Mouse (Mus musculus) macrophage (primary cell): ENCODE measurements around the gene Tmem135. TPM values are rescaled to one million over a fixed set of nuclear protein-coding genes. Genes with fewer than 3 reads are reported as not detected.
A peak's percentile ranks its signal among the peaks of the same experiment; 100 is the strongest.

ENCODE experiments used
- H3K27ac ChIP-seq: fragments of 350-480 bp; formaldehyde crosslinking; 2 replicates; pipeline ENCODE4 v1.9.0; 2021
- H3K36me3 ChIP-seq: fragments of 350-480 bp; formaldehyde crosslinking; 2 replicates; pipeline ENCODE4 v1.9.0; 2021; ENCODE audit errors: inconsistent target
- H3K4me3 ChIP-seq: fragments of 350-480 bp; formaldehyde crosslinking; 2 replicates; pipeline ENCODE4 v1.9.0; 2021; ENCODE audit errors: inconsistent target
- H3K79me2 ChIP-seq: fragments of 350-480 bp; formaldehyde crosslinking; 2 replicates; pipeline ENCODE4 v1.9.0; 2021; ENCODE audit errors: inconsistent target
- WGBS: methylation state at CpG from one replicate; pipeline ENCODE4 v1.1.7; 2026; ENCODE audit warnings: inconsistent platforms; ENCODE audit not compliant: missing documents; 5-methylcytosine and 5-hydroxymethylcytosine counted together
- polyA plus RNA-seq: library from polyadenylated mRNA; stranded (reverse); fragments of 250-400 nt; gene quantifications from 3 replicates; pipeline ENCODE4 v1.2.4, GENCODE M21; 2018; ENCODE audit warnings: inconsistent platforms

Gene Tmem135
- polyA plus RNA-seq, 1 experiment from 2014 or later = 30.4 TPM

DNA sequence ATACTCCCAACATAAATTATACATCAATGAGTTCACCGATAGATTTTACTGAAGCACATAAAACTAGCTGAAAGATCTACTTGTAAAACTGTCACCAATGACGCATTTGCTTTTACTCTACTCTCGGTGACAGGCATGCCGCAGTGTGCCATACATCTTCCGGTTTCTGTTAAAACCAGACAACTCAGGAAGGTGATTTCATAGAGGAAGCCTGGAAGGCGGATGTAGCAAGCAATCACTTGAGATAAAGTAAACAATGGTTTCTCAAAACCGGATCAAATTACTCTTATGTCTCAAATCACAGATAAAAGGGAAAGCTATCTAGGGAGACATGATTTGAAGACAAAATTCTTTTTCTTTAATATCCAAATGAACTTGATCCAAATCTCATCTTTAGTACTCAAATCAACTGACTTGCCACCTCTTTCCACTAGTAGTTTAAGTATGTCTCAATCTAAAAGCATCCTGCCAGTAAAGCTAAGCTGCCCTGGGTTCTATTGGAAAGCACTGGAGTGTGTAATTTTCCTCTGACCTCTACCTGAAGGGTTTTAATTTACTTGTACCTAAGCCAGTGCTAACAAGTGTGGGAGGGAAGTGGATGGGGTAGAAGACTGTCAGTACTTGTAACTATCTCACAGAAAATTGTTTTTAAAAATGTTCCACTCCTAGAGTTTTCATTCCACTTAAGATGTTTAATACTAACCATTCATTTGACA, 155.7 kb downstream of the Tmem135 start:
- H3K4me3 ChIP-seq = no peak overlapping the region
- 1% methylated on average over 7 of the region's 7 CpGs for WGBS
- H3K79me2 ChIP-seq = peaks cover 59% of the 10 kb centered on the region
- H3K36me3 ChIP-seq = no peaks in the 10 kb centered on the region
- peak overlapping the region; percentile 5 for H3K27ac ChIP-seq

DNA sequence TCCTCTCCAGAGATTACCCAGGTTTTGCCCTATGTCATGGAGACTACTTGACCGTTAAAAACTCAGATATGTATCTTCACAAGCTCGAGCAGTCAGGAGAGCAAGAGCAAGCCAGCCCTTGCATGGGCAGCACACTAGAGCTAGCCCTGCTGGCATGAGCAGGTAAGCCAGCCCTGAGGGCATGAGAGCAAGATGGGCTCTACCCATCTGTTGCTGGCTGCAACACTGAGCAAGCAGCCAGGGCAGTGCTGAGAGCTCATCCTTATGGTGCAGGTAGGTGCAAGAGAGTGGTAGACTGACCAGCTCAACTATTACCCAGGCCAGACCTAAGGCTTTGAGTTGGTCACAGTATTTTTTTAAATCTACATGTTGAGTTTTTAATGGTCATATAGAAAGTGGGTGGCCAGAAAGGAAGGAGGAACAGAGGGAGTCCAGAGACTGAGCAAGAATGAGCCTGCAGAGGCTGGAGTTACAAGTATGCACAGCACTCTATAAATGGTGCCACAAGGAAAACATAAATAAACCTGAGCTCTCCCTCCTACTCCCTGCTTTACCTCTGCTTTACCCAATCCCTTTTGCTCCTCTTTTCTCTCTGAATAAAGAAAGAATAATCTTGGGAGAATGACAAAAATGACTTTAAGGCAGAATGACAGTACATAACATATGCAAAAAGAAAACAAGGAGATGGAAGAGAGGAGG, 156.9 kb downstream of the Tmem135 start:
- 97% methylated on average over 2 of the region's 2 CpGs for WGBS
- Histone ChIP-seq H3K27ac (no peak overlapping the region), H3K4me3 (no peak overlapping the region), H3K79me2 (peaks cover 67% of the 10 kb centered on the region), H3K36me3 (no peaks in the 10 kb centered on the region)

DNA sequence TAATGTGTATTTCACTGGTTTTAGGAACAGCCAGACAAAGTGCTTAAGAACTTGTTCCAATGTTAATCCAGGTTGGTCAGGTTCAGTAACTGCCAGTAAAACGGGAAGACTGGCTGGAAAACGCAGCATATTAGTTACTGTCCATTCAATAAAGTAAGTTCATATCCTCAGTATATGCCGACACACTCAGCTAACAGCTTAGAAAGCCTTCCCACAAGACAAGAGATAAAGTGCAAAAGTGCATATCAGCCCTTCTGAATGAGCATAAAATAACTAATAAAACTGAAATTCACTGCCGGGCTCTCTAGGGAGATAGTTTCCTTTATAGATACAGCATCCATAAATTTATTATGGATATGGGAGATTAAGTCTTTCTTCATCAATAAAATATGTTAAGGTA, 161.5 kb downstream of the Tmem135 start:
- H3K36me3 ChIP-seq = no peaks in the 10 kb centered on the region
- H3K27ac ChIP-seq = no peak overlapping the region
- peaks cover 65% of the 10 kb centered on the region for H3K79me2 ChIP-seq
- H3K4me3 ChIP-seq = no peak overlapping the region
- WGBS = 91% methylated on average over 4 of the region's 4 CpGs

DNA sequence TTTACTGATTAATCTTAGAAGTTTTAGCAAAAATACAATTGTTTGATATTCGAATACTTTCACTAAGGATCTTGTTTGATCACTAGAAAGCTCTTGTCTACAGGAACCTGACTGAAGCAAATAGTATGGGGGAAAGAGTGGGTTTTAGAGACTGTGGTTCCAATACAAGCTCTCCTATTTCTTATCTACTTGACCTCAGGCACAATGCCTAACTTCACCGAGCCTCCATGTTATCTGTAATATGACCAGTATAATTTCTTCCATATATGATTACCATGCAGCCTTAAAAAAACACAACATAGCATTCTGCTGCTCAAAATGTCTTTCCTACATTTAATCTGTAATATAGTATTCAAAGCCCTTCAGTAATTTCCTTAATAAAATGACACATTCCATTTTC, 161.9 kb downstream of the Tmem135 start:
- Histone ChIP-seq H3K79me2 (peaks cover 65% of the 10 kb centered on the region), H3K4me3 (no peak overlapping the region), H3K27ac (no peak overlapping the region), H3K36me3 (no peaks in the 10 kb centered on the region)
- WGBS = 93% methylated on average over 2 of the region's 2 CpGs

DNA sequence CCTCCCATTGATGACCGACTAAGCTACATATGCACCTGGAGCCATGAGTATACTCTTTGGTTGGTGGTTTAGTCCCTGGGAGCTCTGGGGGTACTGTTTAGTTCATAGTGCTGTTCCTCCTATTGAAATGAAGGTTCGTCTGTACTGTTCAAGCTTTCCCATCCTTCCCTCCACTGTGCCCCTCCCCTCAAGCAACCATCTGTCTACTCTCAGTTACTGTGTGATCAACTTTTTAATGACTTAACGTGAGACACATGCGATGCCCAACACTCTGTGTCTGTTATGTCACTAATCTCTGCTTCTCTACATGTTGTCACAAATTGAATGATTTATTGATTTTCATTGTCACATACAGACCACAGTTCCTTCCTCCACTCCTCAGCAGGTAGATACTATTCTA, 164.4 kb downstream of the Tmem135 start:
- 100% methylated on average over 4 of the region's 4 CpGs for WGBS
- H3K79me2 ChIP-seq = peaks cover 51% of the 10 kb centered on the region; the same call in 1 of the 2 replicates
- no peak overlapping the region for H3K27ac ChIP-seq
- no peak overlapping the region for H3K4me3 ChIP-seq
- no peaks in the 10 kb centered on the region for H3K36me3 ChIP-seq

DNA sequence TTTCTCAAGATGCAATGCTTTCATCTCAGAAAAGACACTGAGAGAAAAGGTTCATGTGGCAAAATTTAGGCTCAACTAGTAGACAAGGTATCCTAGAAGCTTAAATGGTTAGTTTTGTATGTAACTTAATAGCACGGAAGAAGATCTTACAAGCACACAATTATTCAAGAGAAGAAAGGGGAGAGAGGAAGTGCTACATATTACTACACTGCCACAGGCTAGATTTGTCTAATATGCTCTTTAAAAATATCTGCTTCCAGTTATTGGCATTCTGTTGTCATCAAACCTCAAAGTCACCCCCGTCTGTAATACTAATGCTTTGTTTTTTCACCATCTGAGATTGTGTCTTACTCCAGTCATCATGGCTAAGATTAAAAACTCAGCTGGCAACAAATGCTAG, 167.4 kb downstream of the Tmem135 start:
- Histone ChIP-seq H3K36me3 (no peaks in the 10 kb centered on the region), H3K4me3 (no peak overlapping the region), H3K79me2 (peaks cover 71% of the 10 kb centered on the region; the same call in 1 of the 2 replicates), H3K27ac (peak overlapping the region; percentile 52)
- 20% methylated on average over 2 of the region's 2 CpGs for WGBS

DNA sequence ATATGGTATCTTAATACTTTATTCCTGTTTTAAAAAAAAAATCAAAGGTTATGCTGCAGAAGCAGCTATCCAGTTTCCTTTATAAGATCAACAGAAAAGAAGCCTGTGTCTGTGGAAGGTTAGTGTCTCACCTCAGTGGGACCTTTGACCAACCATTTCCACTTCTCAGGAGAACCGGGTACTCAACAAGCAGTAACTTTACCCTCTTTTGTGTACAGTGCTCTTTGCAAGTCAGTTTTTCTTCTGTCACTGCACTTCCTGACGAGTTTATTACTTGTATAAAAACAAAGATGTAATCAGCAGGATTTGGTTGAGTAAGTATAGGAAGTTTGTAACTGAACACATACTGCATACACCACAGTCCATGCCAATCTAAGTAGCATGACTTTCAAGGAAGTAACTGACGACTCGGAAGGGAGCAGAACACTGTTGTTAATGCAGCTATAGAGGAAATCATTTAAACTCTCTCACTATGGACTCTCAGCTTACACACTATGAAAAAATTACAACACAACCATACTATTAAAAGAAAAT, 168.0 kb downstream of the Tmem135 start:
- H3K27ac ChIP-seq = peak overlapping the region; percentile 52
- peaks cover 71% of the 10 kb centered on the region; the same call in 1 of the 2 replicates for H3K79me2 ChIP-seq
- H3K4me3 ChIP-seq = no peak overlapping the region
- 6% methylated on average over 4 of the region's 4 CpGs for WGBS
- no peaks in the 10 kb centered on the region for H3K36me3 ChIP-seq

DNA sequence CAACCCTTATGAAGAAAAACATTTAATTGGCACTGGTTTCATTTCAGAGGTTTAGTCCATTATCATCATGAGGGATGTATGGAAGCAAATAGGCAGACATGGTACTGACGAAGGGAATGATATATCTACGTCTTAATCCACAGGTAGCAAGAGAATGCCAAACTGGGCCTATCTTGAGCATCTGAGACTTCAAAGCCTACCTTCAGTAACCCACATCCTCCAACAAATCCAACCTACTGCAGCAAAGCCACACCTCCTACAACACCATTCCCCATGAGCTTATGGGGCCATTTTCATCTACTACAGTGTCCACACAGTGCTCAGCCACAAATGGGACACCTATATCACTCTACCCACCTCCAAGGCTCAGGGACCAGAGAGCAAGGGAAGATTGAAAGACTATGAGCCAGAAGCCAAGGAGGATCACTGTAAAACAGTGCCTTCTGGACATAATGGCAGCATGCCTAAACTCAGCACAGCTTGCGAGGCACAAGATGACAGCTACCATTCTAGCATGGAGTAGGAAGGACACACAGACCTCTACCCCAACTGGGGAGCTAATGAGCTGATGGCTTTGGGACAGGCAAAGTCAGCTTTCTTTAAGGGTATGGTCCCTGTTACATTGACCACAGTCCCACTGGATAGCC, 171.4 kb downstream of the Tmem135 start:
- WGBS = 97% methylated on average over 3 of the region's 3 CpGs
- H3K79me2 ChIP-seq = peaks cover 56% of the 10 kb centered on the region; the same call in 1 of the 2 replicates

DNA sequence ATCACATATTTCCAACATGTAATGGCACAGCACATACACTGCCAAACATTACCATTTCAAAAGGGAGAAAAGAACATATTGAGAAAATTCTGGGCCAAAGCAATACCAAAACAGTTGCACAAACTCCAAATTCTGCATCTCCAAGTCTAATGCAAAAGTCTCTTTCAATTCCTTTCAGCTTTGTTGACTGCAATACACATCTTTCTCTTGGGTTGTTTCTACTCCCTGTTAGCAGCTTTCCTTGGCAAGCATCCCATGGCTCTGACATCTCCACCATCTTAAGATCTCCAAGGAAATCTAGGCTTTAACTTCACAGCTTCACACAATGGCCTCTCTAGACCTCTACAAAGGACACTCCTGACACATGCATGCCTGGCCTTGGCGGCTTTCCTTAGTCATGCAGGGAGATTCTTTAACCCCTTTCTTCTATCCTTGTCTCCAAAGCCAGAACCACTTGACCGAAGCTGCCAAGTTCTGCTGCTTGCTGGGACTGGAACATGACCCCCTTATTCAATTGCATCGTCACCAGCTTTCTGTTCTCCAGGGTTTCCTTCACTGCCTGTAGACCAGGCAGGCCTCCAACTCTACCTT, 172.7 kb downstream of the Tmem135 start:
- no peak overlapping the region for H3K27ac ChIP-seq
- no peaks in the 10 kb centered on the region for H3K36me3 ChIP-seq
- 98% methylated on average over 3 of the region's 3 CpGs for WGBS
- peaks cover 50% of the 10 kb centered on the region; the same call in 1 of the 2 replicates for H3K79me2 ChIP-seq
- H3K4me3 ChIP-seq = no peak overlapping the region

More for the DNA sequence above, 171.4 kb downstream of the Tmem135 start:
- H3K27ac ChIP-seq = no peak overlapping the region
- no peak overlapping the region for H3K4me3 ChIP-seq
- H3K36me3 ChIP-seq = no peaks in the 10 kb centered on the region

DNA sequence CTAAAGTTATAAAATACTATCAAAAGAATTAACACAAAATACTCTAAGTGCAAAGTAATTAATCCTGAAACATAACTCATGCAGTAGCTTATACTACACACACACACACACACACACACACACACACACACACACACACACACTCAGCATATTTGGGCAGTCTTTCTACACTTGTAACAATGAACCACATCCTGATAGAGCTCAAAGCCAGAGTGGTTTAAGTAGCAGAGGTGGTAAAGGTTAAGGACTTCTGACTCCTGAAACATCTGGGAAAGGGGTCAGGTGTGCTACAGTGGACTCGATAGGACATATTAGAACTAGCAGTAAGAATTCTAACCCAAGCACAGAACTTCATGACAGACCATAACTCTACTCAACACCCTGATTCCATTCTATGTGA, 181.4 kb downstream of the Tmem135 start:
- Histone ChIP-seq H3K4me3 (no peak overlapping the region), H3K27ac (no peak overlapping the region), H3K79me2 (peaks cover 51% of the 10 kb centered on the region), H3K36me3 (no peaks in the 10 kb centered on the region)
- WGBS = 95% methylated on average over 1 of the region's 1 CpGs

DNA sequence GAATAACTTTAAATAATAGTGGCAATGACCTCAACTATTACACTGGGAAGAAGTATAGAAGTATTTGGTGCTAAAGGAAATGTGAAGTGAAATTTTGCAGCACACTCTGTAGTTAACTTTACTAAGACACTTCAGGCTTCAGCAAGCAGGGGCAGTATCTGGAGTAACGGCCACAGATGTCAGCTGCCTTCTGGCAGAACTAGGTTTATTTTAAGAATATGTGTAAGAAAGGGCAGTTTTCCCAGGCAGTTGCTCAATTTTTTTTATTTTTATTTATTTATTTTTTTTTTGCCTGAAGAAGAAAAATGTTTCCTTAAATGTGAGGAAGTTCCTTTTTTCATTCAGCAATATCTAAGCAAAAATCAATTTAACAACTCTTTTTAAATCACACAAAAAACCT, 187.4 kb downstream of the Tmem135 start:
- Histone ChIP-seq H3K36me3 (no peaks in the 10 kb centered on the region), H3K4me3 (no peak overlapping the region), H3K27ac (peak overlapping the region; percentile 91), H3K79me2 (peaks cover 54% of the 10 kb centered on the region)
- 0% methylated on average over 1 of the region's 1 CpGs for WGBS

DNA sequence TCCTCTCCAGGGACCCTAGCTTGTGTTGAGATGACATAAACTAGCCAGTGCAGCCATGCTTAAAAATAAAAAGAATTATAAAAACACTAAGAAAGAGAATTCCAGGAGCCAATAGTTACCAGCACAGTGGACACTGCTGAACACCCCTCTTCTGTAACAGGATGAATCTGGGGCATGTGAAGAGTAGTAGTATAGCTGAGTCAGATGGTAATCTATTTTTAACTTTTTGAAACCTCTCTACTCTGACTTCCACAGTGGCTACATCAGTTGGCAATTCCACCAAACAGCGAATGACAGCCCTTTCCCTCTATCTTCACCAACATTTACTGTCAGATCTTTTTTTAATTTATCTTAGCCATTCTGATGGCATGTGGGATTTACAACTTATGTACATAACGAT, 187.9 kb downstream of the Tmem135 start:
- Histone ChIP-seq H3K36me3 (no peaks in the 10 kb centered on the region), H3K79me2 (peaks cover 53% of the 10 kb centered on the region), H3K4me3 (peak overlapping the region; percentile 3; the same call in 1 of the 2 replicates), H3K27ac (peak overlapping the region; percentile 91)
- 9% methylated on average over 2 of the region's 2 CpGs for WGBS

DNA sequence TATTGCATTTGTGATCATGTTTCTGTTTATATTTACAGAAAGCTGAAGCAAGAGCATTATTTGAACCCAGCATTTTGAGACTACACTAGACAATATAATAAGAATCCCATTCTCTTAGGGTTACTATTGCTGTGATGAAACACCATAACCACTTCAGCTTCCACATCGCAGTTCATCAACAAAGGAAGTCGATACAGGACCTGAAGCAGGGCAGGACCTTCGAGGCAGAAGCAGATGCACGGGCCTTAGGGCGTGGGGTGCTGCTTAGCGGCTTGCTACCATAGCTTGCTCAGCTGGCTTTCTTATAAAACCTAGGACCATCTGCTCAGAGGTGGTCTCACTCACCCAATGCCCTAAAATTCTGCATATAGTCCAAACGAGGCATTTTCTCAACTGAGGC, 188.3 kb downstream of the Tmem135 start:
- Histone ChIP-seq H3K27ac (peak overlapping the region; percentile 91), H3K4me3 (peak overlapping the region; percentile 3; the same call in 1 of the 2 replicates), H3K79me2 (peaks cover 55% of the 10 kb centered on the region), H3K36me3 (no peaks in the 10 kb centered on the region)
- WGBS = 8% methylated on average over 7 of the region's 7 CpGs

DNA sequence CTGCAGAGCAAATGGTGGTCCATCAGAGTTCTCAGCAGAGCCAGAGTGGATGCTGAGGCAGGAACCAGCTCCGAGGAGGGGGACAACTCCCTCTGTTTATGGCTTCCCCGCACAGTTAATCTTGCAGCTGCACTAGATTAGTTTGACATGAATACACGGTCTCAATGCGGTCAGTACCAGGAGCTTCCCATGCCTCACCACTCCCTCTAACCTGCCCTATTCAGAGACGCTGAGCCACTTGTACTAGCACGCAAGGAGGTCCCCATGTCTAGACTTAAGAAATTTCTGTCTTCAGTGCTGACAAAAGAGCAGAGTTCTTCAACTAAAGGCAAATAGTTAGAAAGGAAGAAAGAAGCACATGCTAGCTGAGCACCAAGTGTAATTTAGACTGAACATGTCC, 193.5 kb downstream of the Tmem135 start:
- peaks cover 44% of the 10 kb centered on the region for H3K79me2 ChIP-seq

More for the DNA sequence above, 193.5 kb downstream of the Tmem135 start:
- no peaks in the 10 kb centered on the region for H3K36me3 ChIP-seq
- 89% methylated on average over 6 of the region's 6 CpGs for WGBS
- H3K27ac ChIP-seq = no peak overlapping the region
- no peak overlapping the region for H3K4me3 ChIP-seq
